Mouse (Mus musculus) megakaryocyte, embryonic 14.5 days (primary cell): ENCODE measurements around the gene Tmem104.

Experiments used
- FLI1 ChIP-seq: IDR thresholded peaks from 2 replicates; pipeline ENCODE4 v1.6.1; 2012; ENCODE audit warnings: low read length, inconsistent platforms, mixed read lengths
- GATA1 ChIP-seq: IDR thresholded peaks from 3 replicates; pipeline ENCODE4 v1.6.1; 2012; ENCODE audit warnings: mixed read lengths, low read length, inconsistent platforms, borderline replicate concordance

DNA sequence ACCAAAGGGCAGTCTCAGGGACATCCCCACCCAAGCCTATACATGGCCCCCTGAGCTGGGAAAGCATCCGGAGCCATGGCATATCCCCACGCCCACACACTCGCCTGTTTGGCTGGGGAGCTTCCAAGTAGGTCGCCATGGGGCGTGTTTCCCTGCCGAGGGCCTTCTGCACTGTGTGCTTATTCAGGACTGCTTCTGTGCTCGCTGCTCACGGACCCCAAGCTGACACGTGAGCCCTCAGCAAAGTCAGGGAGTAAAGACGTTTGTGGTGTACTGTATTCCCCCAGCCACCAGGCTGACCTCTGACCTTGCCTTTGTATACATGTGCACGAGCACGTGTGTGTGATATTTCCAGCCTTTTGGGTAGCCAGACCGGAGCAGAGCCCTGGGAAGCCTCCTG lies 24.8 kb downstream of the Tmem104 start:
- TF ChIP-seq GATA1: no peak
- TF ChIP-seq FLI1: no peak
